Mouse (Mus musculus) v-Abl transformed pro-B cells (cell line): ENCODE measurements around the gene Gnai2.

Source experiments
- in situ Hi-C, 2 experiments: fragments of 400-800 bp; cut with MboI; formaldehyde crosslinking; loops; one replicate each; pipeline ENCODE4 v1.15.1; 2025; ENCODE audit not compliant: unreplicated experiment in 2 of 2

Gene Gnai2

GRCm38 (mm10) chr9:107619546-107619879 is 15.7 kb downstream of the Gnai2 start:
- in situ Hi-C loops: no loop called here

- in situ Hi-C loops: no loop called here
Measured at GRCm38 (mm10) chr9:107618778-107619545, 16.2 kb downstream of the Gnai2 start.

GRCm38 (mm10) chr9:107618098-107618497 is 17.1 kb downstream of the Gnai2 start:
- in situ Hi-C loops: no loop called here

GRCm38 (mm10) chr9:107617461-107617860 is 17.7 kb downstream of the Gnai2 start:
- in situ Hi-C loops: no loop called here

- in situ Hi-C loops: no loop called here
Measured at GRCm38 (mm10) chr9:107615035-107615434, 20.1 kb downstream of the Gnai2 start.

GRCm38 (mm10) chr9:107612945-107613569 is 22.1 kb downstream of the Gnai2 start:
- in situ Hi-C loops: no loop called here

- in situ Hi-C loops: no loop called here
Measured at GRCm38 (mm10) chr9:107612191-107612944, 22.8 kb downstream of the Gnai2 start.

GRCm38 (mm10) chr9:107611456-107612190 is 23.5 kb downstream of the Gnai2 start:
- in situ Hi-C loops: no loop called here

- in situ Hi-C loops: loop anchor here (5.0 kb wide), 2 partner anchors 33 to 128 kb away; no protein-coding TSS in a partner anchor
Measured at GRCm38 (mm10) chr9:107609433-107609830, 25.7 kb downstream of the Gnai2 start.

GRCm38 (mm10) chr9:107608741-107609432 is 26.3 kb downstream of the Gnai2 start, which contains the start of gene Sema3b:
Gene Sema3b, minus strand, starts transcription at chr9:107609229.
- in situ Hi-C loops: loop anchor here (5.0 kb wide), 2 partner anchors 33 to 128 kb away; no protein-coding TSS in a partner anchor

- in situ Hi-C loops: loop anchor here (5.0 kb wide), 2 partner anchors 35 to 130 kb away; no protein-coding TSS in a partner anchor
Measured at GRCm38 (mm10) chr9:107607653-107608245, 27.4 kb downstream of the Gnai2 start.

GRCm38 (mm10) chr9:107607036-107607435 is 28.1 kb downstream of the Gnai2 start:
- in situ Hi-C loops: loop anchor here (5.0 kb wide), 2 partner anchors 35 to 130 kb away; no protein-coding TSS in a partner anchor

GRCm38 (mm10) chr9:107606591-107606990 is 28.6 kb downstream of the Gnai2 start:
- in situ Hi-C loops: loop anchor here (5.0 kb wide), 2 partner anchors 36 to 131 kb away; no protein-coding TSS in a partner anchor

- in situ Hi-C loops: loop anchor here (5.0 kb wide), 2 partner anchors 37 to 132 kb away; no protein-coding TSS in a partner anchor
Measured at GRCm38 (mm10) chr9:107605041-107605661, 30.0 kb downstream of the Gnai2 start.

GRCm38 (mm10) chr9:107603251-107603650 is 31.9 kb downstream of the Gnai2 start:
- in situ Hi-C loops: no loop called here

- in situ Hi-C loops: no loop called here
Measured at GRCm38 (mm10) chr9:107602068-107602648, 33.0 kb downstream of the Gnai2 start.

- in situ Hi-C loops: no loop called here
Measured at GRCm38 (mm10) chr9:107601275-107601674, 33.9 kb downstream of the Gnai2 start.

- in situ Hi-C loops: no loop called here
Measured at GRCm38 (mm10) chr9:107600745-107601144, 34.4 kb downstream of the Gnai2 start.
